Mouse (Mus musculus): ENCODE measurements at regions not wholly inside any gene's neighbourhood (a gene's known extent, or its start where the extent isn't known, plus 50 kb on each side); places are given as distances from the start of the nearest gene placed in this dataset.
A peak's percentile ranks its signal among the peaks of the same experiment; 100 is the strongest.

- TF ChIP-seq EP300 (optimal IDR thresholded peaks at IDR 0.05) (no peak), CTCF (IDR thresholded peaks at IDR 0.05; ENCODE audit: low read depth) (peak; percentile 80)
Measured at GRCm38 (mm10) chr2:75137983-75138745, 312.6 kb downstream of the Mtx2 start.

All from stomach, postnatal 0 days (tissue).